Mouse (Mus musculus): ENCODE measurements at regions not wholly inside any gene's neighbourhood (a gene's known extent, or its start where the extent isn't known, plus 50 kb on each side); places are given as distances from the start of the nearest gene placed in this dataset.

DNA sequence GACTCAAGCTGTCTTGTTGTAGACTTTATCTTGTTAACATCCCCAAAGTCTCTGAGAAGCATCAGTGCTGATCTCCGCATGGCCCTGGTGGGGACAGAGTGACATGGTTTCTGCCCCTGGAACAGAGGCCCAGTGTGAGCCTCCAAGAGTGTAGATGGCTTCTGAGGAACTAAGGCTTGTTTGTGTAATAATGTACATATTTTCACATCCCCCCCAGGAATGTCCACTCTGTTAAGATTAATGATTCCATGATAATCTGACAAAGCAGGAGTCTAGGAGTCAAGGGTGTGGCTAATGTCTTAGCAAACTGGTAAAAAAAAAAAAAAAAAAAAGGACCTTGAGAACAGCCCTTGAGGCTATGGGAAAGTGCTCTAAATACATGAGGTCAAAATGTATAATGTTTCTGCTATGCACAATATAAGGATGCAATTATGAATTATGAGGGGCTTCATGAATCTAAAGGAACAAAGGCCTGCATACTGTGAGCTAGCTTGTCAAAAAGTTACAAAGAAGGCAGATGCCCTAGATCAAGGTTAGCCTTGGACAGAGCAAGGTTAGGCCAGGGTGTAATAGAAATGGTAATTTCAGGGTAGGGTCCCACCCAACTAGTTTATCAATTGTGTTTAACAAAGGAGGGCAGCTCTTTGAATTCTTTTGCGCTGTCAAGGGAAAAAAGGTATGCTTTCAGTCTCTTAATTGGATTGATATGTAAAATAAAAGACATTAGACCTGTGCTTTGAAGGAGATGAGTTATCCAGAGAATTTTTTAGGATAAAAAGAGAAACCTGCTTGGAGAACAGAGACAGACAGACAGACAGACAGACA is 886.3 kb downstream of the Gsdmc2 start:
- Histone ChIP-seq H3K4me2 (ENCODE audit: low read length) (no peak overlapping the region), H3K4me1 (replicated peaks; ENCODE audit: insufficient read depth, low read length) (no peaks in the 10 kb centered on the region), H3K27ac (no peak overlapping the region), H3K9ac (ENCODE audit: low read depth, low read length) (no peak overlapping the region), H3K27me3 (ENCODE audit: insufficient read depth, low read length) (no peaks in the 10 kb centered on the region), H3K9me3 (replicated peaks; ENCODE audit: low read length) (no peaks in the 10 kb centered on the region), H3K4me3 (replicated peaks; ENCODE audit: low read depth, low read length) (no peak overlapping the region), H3K36me3 (ENCODE audit: insufficient read depth, low read length) (no peaks in the 10 kb centered on the region)
- TF ChIP-seq CTCF (IDR thresholded peaks at IDR 0.05; ENCODE audit: low read depth): no peak
- ATAC-seq (replicated peaks; ENCODE audit: low FRiP score, low read depth) (no peak), DNase-seq (ENCODE audit: low spot score) (no peak)
- 90% methylated on average over 2 of the region's 2 CpGs for WGBS

DNA sequence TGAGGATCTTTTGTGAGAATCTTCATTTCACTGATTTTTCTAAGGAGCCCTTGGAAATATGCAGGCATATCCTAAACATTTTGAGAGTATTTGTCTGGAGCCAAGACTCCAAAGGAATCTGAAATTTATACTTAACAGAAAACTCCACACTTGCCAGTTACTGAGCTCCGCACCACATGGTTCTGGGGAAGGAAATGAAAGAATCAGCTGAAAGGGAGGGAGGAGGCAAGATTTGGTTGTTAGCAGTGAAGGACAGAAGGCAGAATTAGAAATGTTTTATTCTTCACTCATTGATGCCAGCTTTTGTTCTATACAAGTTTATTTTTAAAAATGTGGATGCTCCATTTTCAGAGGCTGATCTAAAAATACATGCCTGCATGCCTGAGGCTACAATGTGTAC is 890.1 kb downstream of the Gsdmc2 start:
- H3K36me3 ChIP-seq (ENCODE audit: insufficient read depth, low read length): no peaks in the 10 kb centered on the region
- H3K27me3 ChIP-seq (ENCODE audit: insufficient read depth, low read length): no peaks in the 10 kb centered on the region
- WGBS: 82% methylated on average over 1 of the region's 1 CpGs
- H3K4me3 ChIP-seq (replicated peaks; ENCODE audit: low read depth, low read length): no peak overlapping the region
- TF ChIP-seq CTCF (IDR thresholded peaks at IDR 0.05; ENCODE audit: low read depth): no peak
- no peak overlapping the region for H3K9ac ChIP-seq (ENCODE audit: low read depth, low read length)
- H3K4me2 ChIP-seq (ENCODE audit: low read length): no peak overlapping the region
- no peaks in the 10 kb centered on the region for H3K9me3 ChIP-seq (replicated peaks; ENCODE audit: low read length)
- ATAC-seq (replicated peaks; ENCODE audit: low FRiP score, low read depth): no peak
- H3K27ac ChIP-seq: no peak overlapping the region
- H3K4me1 ChIP-seq (replicated peaks; ENCODE audit: insufficient read depth, low read length): no peaks in the 10 kb centered on the region
- no peak for DNase-seq (ENCODE audit: low spot score)

DNA sequence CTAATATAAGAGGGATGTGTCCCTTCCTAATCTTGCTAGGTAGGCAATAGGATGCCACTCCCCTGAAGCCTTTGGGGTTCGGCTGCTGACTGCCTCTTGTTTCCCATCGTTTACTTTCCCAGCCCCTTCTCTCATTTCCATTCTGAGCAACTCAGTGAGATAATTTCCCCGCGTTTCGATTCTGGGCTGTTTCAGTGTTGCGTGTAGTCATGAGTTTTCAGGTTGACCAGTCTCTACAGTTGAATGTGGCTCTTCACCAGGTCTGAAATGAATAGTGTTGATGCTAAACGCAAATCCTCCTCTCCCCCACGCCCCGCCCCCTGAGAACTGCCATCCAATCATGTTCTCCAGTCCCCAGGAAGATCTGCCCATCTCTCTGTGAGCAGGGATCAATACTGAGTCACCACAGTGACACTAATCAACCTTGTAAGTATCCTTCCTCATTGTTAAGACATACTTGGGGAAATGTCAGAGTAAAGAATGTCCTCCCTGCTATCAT is 890.6 kb downstream of the Gsdmc2 start:
- no peaks in the 10 kb centered on the region for H3K27me3 ChIP-seq (ENCODE audit: insufficient read depth, low read length)
- no peak for ATAC-seq (replicated peaks; ENCODE audit: low FRiP score, low read depth)
- 70% methylated on average over 9 of the region's 9 CpGs for WGBS
- no peaks in the 10 kb centered on the region for H3K4me1 ChIP-seq (replicated peaks; ENCODE audit: insufficient read depth, low read length)
- TF ChIP-seq CTCF (IDR thresholded peaks at IDR 0.05; ENCODE audit: low read depth): no peak
- H3K4me2 ChIP-seq (ENCODE audit: low read length): no peak overlapping the region
- no peak overlapping the region for H3K27ac ChIP-seq
- no peak overlapping the region for H3K4me3 ChIP-seq (replicated peaks; ENCODE audit: low read depth, low read length)
- no peak overlapping the region for H3K9ac ChIP-seq (ENCODE audit: low read depth, low read length)
- DNase-seq (ENCODE audit: low spot score): no peak
- H3K36me3 ChIP-seq (ENCODE audit: insufficient read depth, low read length): no peaks in the 10 kb centered on the region
- no peaks in the 10 kb centered on the region for H3K9me3 ChIP-seq (replicated peaks; ENCODE audit: low read length)

DNA sequence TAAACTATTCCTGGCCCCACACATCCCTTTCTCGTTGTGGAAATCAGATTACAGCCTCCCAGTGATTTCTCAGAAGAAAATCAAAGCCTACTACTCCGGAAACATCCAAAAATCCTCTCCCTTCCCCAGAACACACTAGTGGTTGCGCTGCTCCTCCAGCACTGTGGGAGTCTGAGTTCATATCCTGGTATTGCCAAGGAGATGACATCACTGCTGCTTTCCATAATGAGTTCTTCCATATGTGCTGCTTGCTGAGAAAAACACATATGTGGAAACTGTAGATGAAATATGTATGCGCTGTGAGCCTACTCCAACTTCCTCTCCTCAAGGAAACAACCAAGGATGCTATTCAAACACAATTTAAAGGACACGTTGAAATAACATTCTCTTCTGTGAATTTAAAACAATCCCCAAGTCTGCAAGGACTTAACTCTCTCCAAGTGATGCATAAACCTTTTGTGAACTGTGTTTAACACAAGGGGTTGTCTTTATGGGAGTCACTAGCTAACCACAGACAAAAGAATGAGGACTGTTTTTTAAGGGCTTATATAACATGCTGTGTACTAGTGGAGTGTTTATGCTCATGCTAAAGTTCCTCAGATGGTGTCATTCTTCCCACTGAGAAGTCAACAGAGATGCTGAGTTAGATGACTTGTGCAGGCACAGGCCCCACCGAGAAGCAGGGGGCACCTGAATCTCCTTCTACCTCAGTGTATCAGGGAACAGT is 891.6 kb downstream of the Gsdmc2 start:
- no peaks in the 10 kb centered on the region for H3K4me1 ChIP-seq (replicated peaks; ENCODE audit: insufficient read depth, low read length)
- no peak overlapping the region for H3K4me3 ChIP-seq (replicated peaks; ENCODE audit: low read depth, low read length)
- no peak overlapping the region for H3K9ac ChIP-seq (ENCODE audit: low read depth, low read length)
- TF ChIP-seq CTCF (IDR thresholded peaks at IDR 0.05; ENCODE audit: low read depth): no peak
- ATAC-seq (replicated peaks; ENCODE audit: low FRiP score, low read depth) (no peak), DNase-seq (ENCODE audit: low spot score) (peak; percentile 69)
- no peak overlapping the region for H3K4me2 ChIP-seq (ENCODE audit: low read length)
- H3K27me3 ChIP-seq (ENCODE audit: insufficient read depth, low read length): no peaks in the 10 kb centered on the region
- 48% methylated on average over 6 of the region's 6 CpGs for WGBS
- H3K9me3 ChIP-seq (replicated peaks; ENCODE audit: low read length): no peaks in the 10 kb centered on the region
- H3K36me3 ChIP-seq (ENCODE audit: insufficient read depth, low read length): no peaks in the 10 kb centered on the region
- no peak overlapping the region for H3K27ac ChIP-seq

DNA sequence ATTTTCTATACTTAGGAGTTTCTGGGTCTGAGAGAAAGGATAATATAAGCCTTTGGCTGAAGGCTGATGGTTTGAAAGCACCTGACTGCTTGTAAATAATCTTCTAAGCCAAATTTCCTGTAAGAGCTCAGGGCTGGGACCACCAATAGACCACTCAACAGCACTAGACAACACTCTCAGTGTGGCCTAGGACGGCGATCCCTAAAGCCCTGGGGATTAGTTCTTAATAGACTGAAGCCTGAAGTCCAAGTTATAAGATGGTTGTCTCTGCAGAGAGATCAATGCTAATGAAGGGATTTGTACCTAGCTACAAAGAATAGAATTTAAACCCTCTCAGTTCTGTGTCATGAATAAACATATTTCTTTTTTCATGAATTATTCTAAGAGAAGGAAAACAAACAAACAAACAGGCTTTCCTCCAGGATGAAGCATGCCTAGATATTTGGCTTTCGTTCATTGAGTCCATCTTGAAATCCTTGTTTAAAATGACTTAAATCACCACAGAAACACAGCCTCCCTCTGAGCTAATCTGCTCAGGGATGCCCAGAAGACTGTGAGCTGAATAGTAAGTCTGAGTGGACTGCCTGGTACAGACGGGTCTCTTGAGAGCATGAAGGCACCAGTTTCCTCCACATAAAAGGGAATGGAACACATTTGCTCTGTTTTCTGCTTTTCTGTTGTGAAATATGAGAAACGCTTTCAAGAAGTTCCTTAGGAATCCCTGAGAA is 892.3 kb downstream of the Gsdmc2 start:
- TF ChIP-seq CTCF (IDR thresholded peaks at IDR 0.05; ENCODE audit: low read depth): no peak
- Histone ChIP-seq H3K27me3 (ENCODE audit: insufficient read depth, low read length) (no peaks in the 10 kb centered on the region), H3K9ac (ENCODE audit: low read depth, low read length) (no peak overlapping the region), H3K36me3 (ENCODE audit: insufficient read depth, low read length) (no peaks in the 10 kb centered on the region), H3K27ac (no peak overlapping the region), H3K4me3 (replicated peaks; ENCODE audit: low read depth, low read length) (no peak overlapping the region), H3K4me1 (replicated peaks; ENCODE audit: insufficient read depth, low read length) (no peaks in the 10 kb centered on the region), H3K9me3 (replicated peaks; ENCODE audit: low read length) (no peaks in the 10 kb centered on the region), H3K4me2 (ENCODE audit: low read length) (no peak overlapping the region)
- no peak for DNase-seq (ENCODE audit: low spot score)
- ATAC-seq (replicated peaks; ENCODE audit: low FRiP score, low read depth): no peak
- WGBS: 67% methylated on average over 5 of the region's 5 CpGs

DNA sequence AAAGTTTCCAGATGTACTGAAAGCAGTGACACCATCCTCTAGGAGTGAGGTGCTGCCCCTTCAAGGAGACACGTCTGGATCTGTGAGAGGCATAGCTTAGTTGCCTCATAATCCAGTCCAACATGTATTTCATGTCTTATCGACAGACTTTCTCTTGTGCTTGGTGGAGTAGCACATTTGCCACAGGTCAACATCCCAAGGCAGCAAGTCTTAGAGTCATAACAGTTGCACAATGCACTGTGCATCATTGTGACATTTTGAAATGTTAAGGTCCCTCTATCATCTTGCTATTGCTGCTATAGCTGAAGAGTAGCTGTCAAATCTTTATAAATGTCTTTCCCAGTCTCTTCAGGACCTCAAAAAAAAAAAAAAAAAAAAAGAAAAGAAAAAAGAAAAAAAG is 905.6 kb downstream of the Gsdmc2 start:
- Histone ChIP-seq H3K27ac (no peak overlapping the region), H3K4me2 (ENCODE audit: low read length) (no peak overlapping the region), H3K4me1 (replicated peaks; ENCODE audit: insufficient read depth, low read length) (0 out of 2 replicates have a peak, but pooled peaks cover 4% of the 10 kb centered on the region), H3K27me3 (ENCODE audit: insufficient read depth, low read length) (no peaks in the 10 kb centered on the region), H3K9ac (ENCODE audit: low read depth, low read length) (no peak overlapping the region), H3K4me3 (replicated peaks; ENCODE audit: low read depth, low read length) (no peak overlapping the region), H3K9me3 (replicated peaks; ENCODE audit: low read length) (no peaks in the 10 kb centered on the region), H3K36me3 (ENCODE audit: insufficient read depth, low read length) (no peaks in the 10 kb centered on the region)
- TF ChIP-seq CTCF (IDR thresholded peaks at IDR 0.05; ENCODE audit: low read depth): no peak
- DNase-seq (ENCODE audit: low spot score): no peak
- 93% methylated on average over 2 of the region's 2 CpGs for WGBS
- ATAC-seq (replicated peaks; ENCODE audit: low FRiP score, low read depth): no peak
